Mouse (Mus musculus) CH12F3 (cell line): ENCODE measurements around the gene Cep85l.

ENCODE experiments used
- in situ Hi-C: fragments of 300-500 bp; cut with MboI; formaldehyde crosslinking; loops from 2 replicates; pipeline ENCODE4 v1.14.3; 2020; ENCODE audit warnings: low sequenced_read_pairs

Cep85l gene

GRCm38 (mm10) chr10:53234086-53234613 is 145.6 kb downstream of the Cep85l start:
- in situ Hi-C loops = no loop called here

DNA sequence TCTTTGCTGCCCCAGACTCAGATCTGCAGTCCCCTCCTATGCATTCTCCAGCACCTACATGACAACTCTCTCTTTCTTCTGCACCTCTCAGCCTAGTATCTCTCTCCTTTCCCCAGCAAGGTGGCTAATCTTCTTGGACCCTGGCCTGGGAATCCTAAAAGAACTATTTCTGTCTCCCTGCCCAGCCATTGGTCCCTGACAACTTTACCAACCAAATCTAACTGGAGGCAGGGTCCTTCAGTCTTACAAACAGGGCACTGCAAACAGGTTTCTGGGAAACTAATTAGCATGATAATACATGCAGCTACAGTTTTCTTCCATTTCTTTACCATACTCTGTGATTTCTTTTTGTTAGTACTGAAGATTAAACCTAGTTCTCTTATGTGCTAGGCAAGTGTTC is 148.9 kb downstream of the Cep85l start:
- in situ Hi-C loops = no loop called here

DNA sequence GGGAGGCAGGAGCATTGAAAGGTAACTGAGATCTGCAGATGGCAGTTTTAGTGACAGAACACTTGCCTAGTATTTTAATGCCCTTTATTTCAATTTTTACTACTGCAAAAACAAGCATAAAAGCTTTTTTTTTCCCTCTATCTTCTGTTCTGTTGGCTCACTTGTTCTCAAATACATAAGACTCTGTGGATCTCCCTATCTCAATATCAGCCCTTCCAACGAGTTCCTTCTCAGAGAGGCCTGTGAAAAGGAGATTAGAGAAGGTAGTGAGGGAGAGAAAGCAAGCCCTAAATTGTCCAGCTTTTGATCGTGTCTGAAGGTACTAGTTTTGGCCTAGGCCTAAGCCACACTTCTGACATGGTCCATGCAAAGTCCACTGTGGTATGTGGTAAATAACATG is 150.6 kb downstream of the Cep85l start:
- in situ Hi-C loops = no loop called here
